Mouse (Mus musculus): ENCODE results near the gene Ehhadh. TPM values are rescaled to one million over a fixed set of nuclear protein-coding genes. Genes with fewer than 3 reads are reported as not detected.

Ehhadh gene
- polyA plus RNA-seq, 1 experiment: 3.8 TPM

- H3K4me3 ChIP-seq (replicated peaks; ENCODE audit: insufficient read depth, low read depth, low read length): no peak overlapping the region
- WGBS: 93% methylated on average over 1 of the region's 1 CpGs
- H3K27ac ChIP-seq (ENCODE audit: insufficient read depth, low read length): no peak overlapping the region; the same call in 1 of the 2 replicates
- no peaks in the 10 kb centered on the region for H3K4me1 ChIP-seq (ENCODE audit: control insufficient read depth, insufficient read depth, low read length)
- no peaks in the 10 kb centered on the region for H3K27me3 ChIP-seq (ENCODE audit: control insufficient read depth, insufficient read depth, low read length)
- TF ChIP-seq POLR2A (IDR thresholded peaks at IDR 0.05; ENCODE audit: borderline replicate concordance, insufficient read depth, low read length): no peak
- no peak for TF ChIP-seq CTCF (IDR thresholded peaks at IDR 0.05; ENCODE audit: borderline replicate concordance, insufficient read depth, low read depth, low read length)
- no peak for DNase-seq
These were observed 63.3 kb downstream of the Ehhadh start for GRCm38 (mm10) chr16:21724261-21724660.

GRCm38 (mm10) chr16:21719770-21720169, 67.8 kb downstream of the Ehhadh start:
- 95% methylated on average over 7 of the region's 7 CpGs for WGBS
- H3K27ac ChIP-seq (ENCODE audit: insufficient read depth, low read length): no peak overlapping the region
- no peak for DNase-seq
- H3K27me3 ChIP-seq (ENCODE audit: control insufficient read depth, insufficient read depth, low read length): no peaks in the 10 kb centered on the region
- H3K4me3 ChIP-seq (replicated peaks; ENCODE audit: insufficient read depth, low read depth, low read length): no peak overlapping the region
- H3K4me1 ChIP-seq (ENCODE audit: control insufficient read depth, insufficient read depth, low read length): no peaks in the 10 kb centered on the region
- TF ChIP-seq CTCF (IDR thresholded peaks at IDR 0.05; ENCODE audit: borderline replicate concordance, insufficient read depth, low read depth, low read length): no peak

- Histone ChIP-seq H3K4me1 (ENCODE audit: control insufficient read depth, insufficient read depth, low read length) (no peaks in the 10 kb centered on the region), H3K4me3 (replicated peaks; ENCODE audit: insufficient read depth, low read depth, low read length) (no peak overlapping the region), H3K27ac (ENCODE audit: insufficient read depth, low read length) (no peak overlapping the region), H3K27me3 (ENCODE audit: control insufficient read depth, insufficient read depth, low read length) (no peaks in the 10 kb centered on the region)
- no peak for DNase-seq
- WGBS: 90% methylated on average over 10 of the region's 10 CpGs
- no peak for TF ChIP-seq CTCF (IDR thresholded peaks at IDR 0.05; ENCODE audit: borderline replicate concordance, insufficient read depth, low read depth, low read length)
- TF ChIP-seq POLR2A (IDR thresholded peaks at IDR 0.05; ENCODE audit: borderline replicate concordance, insufficient read depth, low read length): no peak
These were observed 73.1 kb downstream of the Ehhadh start for GRCm38 (mm10) chr16:21714516-21714915.

Other genes with a start within 250 kb of the Ehhadh start
- 25.9 and 28.1 TPM in 2 replicates for gene 2510009E07Rik, start 93.1 kb downstream of the Ehhadh start, polyA plus RNA-seq (2012; rRNA removed)
- gene Map3k13, start 6.5 kb upstream of the Ehhadh start, polyA plus RNA-seq (2012; rRNA removed): 13.1 and 13.3 TPM in 2 replicates
- 39.9 and 41.1 TPM in 2 replicates for gene Tmem41a, start 159.7 kb upstream of the Ehhadh start, polyA plus RNA-seq (2012; rRNA removed)
- gene Liph, start 207.9 kb upstream of the Ehhadh start, polyA plus RNA-seq (2012; rRNA removed): 0.44 and 0.62 TPM in 2 replicates
- 57.7 and 58.9 TPM in 2 replicates for gene Senp2, start 221.7 kb upstream of the Ehhadh start, polyA plus RNA-seq (2012; rRNA removed)